Mouse (Mus musculus): ENCODE data around the gene Ppil2.

Ppil2 gene

DNA sequence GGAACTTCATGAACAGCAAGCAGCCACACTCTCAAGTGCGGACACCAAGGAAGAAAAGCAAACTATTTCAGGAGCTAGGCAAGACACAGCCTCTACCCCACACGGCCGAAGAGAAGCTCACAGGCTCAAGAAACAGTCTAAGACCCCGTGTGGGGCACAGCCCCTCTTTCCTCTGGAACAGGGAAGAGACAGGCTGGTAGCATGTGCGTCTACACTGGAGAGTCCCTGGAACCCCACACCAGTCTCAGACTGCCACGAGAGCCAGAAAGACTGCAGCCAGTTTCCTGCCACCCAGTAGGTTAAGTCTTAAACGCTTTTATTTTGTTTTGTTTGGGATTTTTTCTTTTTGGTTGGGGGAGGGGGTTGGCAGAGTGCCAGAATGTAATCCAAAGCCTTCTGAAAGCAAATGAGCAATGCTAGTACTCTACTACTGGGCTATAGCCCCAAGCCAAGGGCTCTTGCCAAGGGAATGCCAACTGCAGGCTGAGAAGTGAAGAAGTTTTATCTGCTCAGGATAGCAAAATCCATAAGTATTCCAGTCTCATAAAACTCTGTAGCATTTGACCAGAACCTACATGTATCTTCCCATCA lies 8.3 kb downstream of the Ppil2 start:
- DNase-seq (ENCODE audit: low spot score) = no peak

DNA sequence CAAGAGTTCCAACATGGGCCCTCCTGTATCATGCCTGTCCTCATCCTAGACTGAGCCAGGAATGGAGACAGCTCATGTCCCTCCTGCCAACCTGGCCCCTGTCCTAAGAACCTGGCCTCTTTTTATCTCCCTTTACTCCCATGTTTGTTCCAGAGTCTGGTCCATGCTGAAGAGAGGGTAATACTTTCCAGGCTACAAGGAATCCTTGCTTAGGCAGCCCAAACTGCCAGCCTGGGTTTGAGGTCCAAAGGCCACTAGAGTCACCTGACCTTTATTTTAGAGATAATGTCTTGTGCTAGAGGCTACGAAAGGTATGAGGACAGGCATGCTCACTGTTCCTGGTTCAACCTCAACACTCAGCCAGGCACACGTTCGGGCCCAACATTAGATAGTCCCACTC lies 14.1 kb downstream of the Ppil2 start:
- no peak for DNase-seq (ENCODE audit: low spot score)

DNA sequence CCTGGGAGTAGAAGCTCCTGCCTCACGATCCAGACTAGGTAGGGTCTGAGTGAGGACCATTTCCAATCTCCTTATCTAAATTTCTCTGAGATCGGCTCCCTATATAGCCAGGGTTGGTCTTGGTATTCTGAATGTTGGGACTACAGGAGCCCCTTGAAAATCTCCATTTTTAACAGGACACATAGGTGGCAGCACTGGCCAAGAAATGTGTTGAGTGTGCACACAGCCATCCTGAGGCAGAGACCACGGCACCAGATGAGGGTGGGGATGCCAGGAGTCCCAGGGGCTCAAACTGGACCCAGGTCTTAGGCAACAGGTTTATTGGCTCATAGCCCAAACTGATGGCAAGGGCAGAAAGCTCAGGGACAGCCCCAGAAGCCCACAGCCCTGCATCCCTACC lies 22.7 kb downstream of the Ppil2 start:
- no peak for DNase-seq (ENCODE audit: low spot score)

DNA sequence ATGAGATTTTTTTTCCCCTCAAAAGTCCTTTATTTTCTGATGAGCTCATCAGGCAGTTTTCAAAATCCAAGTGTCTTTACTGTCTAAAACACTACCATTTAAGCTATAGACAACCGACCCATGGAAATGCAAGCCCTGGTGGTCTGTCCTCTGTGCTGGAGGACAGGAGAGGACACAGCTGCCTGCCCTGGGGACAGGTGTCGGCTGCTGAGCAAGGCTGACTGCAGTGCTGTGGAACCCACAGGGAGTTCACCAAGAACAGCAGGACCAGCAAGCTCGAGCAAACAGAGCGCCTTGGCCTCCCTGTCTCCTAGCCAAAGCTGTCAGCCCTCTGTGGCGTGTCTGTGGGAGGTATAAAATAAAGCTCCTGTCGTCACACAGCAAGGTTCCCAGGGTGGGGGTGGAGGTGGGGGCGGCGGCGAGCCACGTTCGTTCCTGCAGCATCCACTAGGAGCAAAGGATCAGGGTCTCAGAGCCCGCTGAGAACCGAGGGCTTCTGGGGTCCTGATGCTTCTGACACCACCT lies 24.3 kb downstream of the Ppil2 start:
- no peak for DNase-seq (ENCODE audit: low spot score)

DNA sequence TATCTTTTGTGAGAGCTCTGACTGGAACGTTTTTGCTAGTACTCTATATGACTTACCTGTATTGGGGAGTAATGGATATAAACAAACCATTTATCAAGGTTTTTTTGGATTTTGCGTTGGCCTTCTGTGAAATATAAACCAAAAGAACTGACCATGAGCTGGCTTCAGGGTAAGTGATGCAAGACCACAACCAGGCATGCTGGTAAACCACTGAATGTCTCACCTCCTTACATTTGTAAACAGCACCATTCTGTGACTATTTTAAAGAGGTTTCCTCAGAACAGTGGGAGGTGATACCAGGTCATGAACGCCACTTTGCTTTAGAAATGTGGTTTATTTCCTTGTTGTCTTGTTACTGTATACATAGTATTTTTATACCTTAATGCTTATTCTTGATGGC lies 24.8 kb downstream of the Ppil2 start:
- DNase-seq (ENCODE audit: low spot score) = no peak

DNA sequence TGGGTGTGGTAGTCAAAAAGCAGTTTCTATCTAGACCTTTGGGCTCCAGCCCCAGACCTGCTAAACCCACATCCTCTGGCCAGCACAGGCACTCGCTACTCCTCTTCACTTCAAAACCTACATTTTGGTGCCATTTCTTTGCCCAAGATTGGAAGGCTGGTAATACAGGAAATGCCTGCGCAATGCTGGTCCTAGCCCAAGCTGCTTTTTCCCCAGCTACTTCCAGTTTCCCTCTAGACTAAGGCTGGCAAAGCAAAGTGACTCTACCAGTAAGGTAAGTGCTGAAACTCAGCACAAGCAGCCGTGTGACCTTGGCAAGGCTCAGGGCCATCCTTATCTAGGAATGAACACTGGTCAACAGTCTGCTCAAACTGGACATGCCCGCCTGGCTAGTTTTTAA lies 25.4 kb downstream of the Ppil2 start:
- no peak for DNase-seq (ENCODE audit: low spot score)

DNA sequence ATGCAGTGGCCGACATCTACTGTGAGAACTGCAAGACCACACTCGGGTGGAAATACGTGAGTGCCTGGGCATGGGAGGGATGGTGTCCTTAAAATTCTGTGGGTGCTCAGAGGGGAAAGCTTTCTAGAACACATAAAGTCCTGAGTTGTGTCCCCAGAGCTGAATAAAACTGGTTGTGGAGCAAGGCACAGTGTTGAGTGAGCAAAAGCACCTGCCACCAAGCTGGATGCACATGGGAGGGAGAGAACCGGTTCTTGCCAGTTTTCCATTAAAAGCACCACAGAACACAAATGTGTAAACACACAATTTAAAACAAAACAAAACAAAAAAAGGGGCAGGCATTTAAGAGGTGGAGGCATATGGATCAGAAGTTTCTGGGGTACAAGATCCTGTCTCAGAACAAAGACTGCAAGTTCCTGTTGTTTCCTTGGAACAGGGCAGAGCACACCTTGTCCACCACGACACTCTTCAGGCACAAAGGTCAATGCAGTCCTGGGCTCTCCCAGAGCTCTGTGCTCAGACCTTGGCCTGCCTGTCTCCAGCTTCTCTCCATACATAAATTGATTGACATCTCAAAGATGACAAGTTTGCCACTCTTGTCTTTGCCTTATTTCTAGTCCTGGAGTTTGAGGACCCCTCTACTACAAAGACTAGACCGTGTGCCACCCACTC lies 28.8 kb downstream of the Ppil2 start:
- no peak for DNase-seq (ENCODE audit: low spot score)

DNA sequence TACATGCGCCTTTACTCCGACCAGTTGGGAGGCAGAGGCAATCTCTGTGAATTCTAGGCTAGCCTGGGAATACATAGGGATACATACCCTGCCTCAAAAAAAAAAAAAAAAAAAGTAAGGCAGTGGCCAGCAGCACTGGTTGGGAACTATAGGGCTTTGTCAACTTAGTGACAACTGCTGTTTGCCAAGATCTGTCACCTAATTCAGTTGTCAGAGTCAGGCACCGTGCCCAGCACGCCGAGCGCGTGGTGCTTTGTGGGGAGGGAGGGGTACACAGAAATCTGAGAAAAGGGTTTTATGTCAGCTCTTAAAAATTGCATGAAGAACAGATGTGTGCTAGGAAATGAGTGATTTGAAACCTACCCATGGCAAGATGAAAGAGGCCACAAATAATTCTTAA lies 33.0 kb downstream of the Ppil2 start:
- DNase-seq (ENCODE audit: low spot score) = no peak

DNA sequence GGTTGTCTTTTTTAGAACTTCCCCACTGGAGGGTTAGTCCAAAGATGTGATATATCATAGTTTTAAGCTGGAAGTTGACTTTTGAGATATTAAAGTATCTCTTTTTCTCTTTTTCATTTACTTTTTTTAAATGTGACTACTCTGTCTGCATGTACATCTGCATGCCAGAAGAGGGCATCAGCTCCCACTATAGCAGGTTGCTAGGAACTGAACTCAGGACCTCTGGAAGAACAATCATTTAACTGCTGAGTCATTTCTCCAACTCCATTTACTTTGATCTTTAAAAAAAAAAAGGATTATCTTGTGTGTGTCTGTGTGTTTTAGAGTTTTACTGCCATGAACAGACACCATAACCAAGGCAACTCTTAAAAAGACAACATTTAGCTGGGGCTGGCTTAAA lies 34.2 kb downstream of the Ppil2 start:
- no peak for DNase-seq (ENCODE audit: low spot score)

DNA sequence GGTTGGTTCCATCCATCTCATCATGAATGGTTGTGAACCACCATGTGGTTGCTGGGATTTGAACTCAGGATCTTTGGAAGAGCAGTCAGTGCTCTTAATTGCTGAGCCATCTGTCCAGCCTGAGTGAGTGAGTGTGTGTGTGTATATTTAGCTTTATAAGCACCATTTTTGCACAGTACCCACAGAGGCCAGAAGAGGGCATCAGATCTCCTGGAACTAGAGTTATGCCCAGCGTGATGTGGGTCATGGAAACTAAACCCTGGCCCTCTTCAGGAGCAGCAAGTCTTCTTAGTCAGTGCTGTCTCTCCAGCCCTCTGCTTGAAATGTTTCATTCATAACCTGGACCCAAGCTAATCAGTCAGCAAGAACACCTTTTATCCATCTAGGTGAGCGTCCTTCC lies 34.8 kb downstream of the Ppil2 start:
- DNase-seq (ENCODE audit: low spot score) = no peak

DNA sequence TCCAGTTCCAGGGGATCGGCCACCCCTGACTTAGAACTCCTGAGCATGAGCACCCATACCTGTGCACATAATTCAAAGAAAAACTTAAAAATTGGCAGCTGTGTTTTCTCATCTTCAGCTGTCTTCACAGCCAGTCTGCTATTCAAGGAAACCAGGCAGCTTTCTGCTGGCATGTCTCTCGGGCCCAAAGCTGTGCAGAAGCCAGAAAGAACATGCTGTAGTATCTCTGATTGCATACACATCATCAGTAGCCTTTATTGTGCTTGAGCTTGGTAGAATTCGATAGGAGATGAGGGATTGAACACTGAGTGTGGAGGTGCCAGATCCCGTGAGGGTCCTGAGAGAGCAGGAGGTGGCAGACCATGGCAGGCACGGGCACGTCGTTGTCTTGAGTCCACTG lies 38.1 kb downstream of the Ppil2 start:
- DNase-seq (ENCODE audit: low spot score) = no peak

DNA sequence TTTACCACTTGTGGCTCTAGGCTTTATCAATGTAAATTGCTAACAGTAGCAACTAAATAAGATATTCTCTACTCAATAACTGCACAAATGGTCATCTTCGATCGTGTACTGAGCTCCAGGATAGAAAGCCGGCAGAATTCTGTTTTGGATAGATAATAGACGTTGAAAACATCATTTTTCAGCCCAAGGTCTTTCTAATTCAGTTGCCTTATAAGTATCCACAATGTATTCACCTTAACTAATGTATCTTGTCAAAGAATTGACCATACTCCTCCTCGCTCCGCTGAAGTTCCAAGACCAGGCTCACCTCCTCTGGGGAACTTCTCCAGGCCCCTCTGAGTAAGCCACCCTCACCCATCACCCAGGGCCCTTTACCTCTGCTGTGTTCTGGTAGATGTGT lies 40.3 kb downstream of the Ppil2 start:
- no peak for DNase-seq (ENCODE audit: low spot score)

DNA sequence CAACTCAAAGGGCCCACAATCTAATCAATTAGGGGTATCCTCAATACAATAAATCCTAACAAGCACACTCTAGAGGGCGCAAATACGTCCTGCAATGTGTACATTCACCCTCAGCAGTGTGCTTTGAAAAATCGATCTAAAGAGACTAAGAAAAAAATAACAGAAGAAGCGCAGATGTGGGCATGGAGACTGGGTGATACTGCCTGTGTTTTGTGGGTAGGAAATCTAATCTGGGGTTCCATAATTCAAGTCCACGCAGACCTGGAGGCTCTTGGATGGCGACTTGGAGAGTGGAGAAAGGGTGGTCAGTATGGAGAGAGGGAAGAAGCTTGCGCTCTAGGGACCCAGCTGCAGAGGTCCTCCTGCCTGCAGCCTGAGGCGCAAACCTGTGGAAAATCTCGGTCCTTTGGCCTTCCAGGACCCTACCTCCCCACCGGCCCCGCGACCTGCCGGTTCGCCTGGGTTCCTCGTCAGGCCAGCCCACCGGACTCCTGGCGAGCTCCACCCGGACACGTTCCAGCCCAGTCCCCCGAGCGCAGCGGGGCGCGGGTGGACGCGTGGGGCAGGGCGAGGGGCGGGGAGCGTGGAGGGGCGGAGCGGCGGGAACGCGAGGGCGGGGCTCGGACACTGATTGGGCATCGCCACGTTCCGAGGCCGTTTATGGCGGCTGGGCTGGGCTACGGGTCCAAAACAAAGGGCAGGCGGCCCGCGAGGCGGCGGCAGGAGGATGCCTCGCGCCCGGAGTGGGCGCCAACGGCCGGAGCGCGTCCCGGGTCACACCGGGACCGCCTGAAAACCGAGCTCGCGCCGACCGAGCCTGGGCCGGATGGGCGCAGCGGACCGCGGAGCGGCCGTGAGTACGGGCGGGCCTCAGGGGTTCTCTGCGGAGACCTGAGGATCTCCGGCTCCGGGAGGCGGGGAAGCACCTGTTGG lies 41.3 kb downstream of the Ppil2 start, which contains the start of gene Ypel1:
Gene Ypel1 (plus strand): TSS at position 186 of the 933 bp plus-strand sequence.
- DNase-seq (ENCODE audit: low spot score) = peak; percentile 68

DNA sequence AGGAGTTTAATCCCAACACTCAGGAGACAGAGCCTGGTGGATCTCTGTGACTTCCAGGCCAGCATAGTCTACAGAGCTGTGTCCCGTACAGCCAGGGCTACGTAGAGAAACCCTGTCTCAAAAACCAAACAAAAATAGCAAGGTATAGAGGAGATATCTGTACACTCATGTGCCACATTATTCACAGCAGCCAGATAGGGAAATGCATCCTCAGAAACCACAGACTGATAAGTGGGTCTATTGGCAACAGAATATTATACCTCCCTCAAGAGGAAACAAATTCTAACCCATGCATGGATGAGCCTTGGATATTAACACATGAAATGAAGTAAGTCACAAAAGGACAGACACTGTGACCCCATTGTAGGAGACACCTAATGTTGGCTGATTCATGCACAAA lies 43.5 kb downstream of the Ppil2 start:
- DNase-seq (ENCODE audit: low spot score) = no peak

DNA sequence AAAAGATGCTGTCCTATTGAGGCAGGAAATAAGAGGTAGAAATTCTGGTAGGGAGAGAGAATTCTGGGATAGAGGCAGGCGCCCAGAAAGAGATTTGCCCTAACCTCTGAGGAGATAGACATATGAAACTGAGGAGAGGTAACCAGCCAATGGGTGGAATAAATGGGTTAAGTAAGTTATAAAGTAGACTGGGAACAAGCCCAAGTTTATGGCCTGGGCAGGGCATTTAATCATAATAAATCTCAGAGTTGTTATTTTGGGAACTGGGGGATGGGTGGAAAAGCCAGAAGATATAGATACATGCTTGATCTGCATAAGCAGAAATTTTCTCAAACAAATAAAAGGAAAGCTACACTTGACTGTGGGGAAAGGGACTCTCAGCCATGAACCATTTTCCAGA lies 48.7 kb downstream of the Ppil2 start:
- no peak for DNase-seq (ENCODE audit: low spot score)

DNA sequence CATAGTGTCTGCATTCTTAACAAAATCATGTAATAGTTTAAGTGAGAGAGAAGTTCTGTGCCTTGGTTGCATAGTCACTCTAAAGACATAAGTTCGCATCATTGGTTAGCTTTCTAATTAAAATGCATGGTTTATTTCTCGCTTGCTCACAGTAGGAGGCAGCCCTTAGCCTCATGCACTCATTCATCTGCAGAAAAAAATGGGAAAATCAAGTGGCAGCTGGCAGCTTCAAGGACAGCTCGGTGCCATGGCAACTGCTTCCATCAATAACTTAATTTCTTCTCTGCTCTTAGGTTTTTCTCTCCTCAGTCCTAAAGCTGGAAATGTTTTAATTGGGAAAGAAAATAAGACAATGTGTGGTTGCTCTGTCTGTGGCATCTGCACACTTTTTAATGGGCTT lies 55.5 kb downstream of the Ppil2 start:
- no peak for DNase-seq (ENCODE audit: low spot score)

DNA sequence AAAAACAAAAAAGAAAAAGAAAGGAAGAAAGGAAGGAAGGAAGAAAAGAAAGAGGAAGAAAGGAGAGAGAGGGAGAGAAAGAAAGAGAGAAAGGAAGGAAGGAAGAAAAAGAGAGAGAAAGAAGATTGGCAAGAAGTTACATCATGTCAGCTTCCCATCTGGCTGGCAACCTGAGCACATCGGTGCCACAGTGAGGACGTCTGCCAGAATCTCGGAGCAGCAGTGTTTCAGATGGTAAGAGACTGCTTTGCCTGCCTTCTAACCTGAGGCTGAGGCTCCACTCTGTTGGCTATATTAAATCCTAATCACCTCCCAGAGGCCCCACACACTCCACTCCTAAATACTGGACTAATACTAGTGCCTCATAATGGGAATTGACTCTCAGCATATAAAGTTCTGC lies 57.2 kb downstream of the Ppil2 start:
- no peak for DNase-seq (ENCODE audit: low spot score)

DNA sequence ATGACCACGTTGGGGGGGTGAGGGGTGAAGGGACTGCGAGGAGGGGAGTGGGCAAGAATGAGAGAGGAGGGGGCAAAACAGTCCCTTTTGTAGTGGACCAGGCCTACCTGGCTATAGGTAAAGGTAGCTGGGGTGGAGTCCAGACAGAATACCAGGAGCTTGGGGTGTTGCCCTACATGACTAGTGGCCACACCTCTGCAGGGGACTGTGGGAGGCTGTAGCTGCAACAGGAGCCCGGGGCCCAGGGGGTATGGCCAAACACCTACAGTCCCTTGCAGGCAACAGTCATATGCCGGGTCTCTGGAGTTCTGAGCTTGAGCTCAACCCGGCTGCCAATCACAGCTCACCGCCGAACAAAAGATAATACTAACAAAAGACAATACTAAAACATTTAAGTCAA lies 59.0 kb downstream of the Ppil2 start:
- no peak for DNase-seq (ENCODE audit: low spot score)

DNA sequence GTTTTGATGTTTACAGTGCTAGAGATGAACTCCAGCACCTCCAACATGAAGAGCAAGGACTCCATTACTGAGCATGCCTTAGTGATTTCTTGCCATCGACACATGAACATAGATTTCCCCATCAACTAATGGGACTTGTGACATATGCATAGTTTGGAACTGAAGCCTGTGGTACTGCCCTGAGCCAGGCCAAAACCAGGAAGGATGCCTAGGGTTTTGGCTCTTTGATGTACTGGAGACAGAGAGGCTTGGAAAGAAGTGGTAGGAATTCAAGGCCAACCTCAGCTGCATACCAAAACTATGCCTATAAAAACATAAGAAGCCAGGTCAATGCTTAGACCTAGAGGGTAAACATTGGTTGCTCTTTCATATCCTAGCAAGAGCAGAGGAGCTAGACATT lies 61.2 kb downstream of the Ppil2 start:
- DNase-seq (ENCODE audit: low spot score) = no peak

DNA sequence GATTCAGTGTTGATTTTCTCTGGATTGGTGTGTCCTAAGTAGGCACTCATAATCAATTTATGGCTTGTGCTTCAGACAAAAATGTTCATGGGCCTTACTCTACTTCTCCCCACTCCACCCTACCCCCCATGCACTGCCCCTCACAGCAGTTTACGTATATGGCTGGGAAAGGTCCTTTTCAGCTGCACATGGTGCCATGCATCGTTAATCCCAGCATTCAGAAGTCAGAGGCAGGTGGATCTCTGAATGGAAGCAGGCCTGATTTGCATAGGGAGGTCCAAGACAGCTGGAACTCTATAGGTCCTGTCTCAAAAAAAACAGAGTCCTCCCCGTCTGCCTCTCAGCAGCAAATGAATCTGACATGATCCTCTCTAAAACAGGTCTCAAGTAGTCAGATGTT lies 65.8 kb downstream of the Ppil2 start:
- DNase-seq (ENCODE audit: low spot score) = no peak

DNA sequence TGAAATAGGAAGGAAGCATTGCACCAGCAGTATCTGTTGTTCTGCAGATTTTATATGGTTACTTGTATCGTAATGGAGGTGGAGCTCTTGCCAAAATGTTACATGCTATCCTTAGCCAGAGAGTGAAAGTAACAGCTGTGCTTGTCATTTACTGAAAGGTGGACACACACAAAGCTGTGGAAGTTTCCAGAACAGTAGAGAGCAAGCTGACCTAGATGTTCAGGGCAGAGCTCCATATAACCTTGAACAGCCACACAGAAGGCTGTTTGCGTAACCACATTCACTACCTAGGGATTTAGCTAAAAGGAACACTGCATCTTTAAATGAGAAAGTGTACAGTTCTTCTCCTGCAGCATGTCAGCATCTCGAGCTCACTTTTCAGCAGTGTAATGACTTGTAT lies 66.7 kb downstream of the Ppil2 start:
- no peak for DNase-seq (ENCODE audit: low spot score)

DNA sequence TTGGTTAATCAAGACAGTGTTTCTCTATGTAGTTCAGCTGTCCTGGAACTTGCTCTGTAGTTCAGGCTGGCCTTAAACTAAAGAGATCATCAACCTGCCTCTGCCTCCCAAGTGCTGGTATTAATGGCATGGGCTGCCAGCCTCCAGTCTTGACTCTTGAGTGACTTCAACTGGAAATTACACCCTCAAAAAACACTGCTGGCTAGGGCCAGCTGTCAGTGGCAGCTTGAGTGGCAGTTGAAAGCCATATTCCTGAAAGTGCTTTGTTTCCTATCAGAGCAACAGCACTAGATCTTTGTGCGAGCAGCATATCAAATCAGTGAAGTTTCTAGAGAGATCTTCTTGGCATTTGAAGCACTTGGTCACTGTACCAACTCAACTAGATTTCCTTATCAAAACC lies 69.6 kb downstream of the Ppil2 start:
- no peak for DNase-seq (ENCODE audit: low spot score)

DNA sequence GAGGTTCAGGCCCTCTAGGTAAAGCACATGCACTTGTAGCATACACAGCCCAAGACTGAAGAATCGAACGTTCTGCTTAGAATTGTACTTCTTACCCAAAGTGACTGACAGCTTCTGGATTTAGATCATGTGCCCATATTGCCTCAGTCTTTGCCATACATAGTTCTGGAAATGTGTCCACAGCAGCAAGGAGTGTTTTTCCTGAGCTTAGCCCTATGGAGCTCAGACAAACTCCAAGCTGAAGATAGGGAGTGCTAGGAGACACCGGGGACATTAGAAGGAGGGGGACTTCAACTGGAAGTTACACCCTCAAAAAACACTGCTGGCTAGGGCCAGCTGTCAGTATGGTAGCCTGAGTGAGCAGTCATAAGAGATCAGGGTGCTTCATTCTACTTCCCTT lies 70.3 kb downstream of the Ppil2 start:
- no peak for DNase-seq (ENCODE audit: low spot score)

Data from ovary, postnatal 10 days (tissue).